Mouse (Mus musculus) hindbrain, embryonic 15.5 days (tissue): ENCODE measurements at regions not wholly inside any gene's neighbourhood (a gene's known extent, or its start where the extent isn't known, plus 50 kb on each side); places are given as distances from the start of the nearest gene placed in this dataset.

Source experiments
- ATAC-seq: fragments of 200-750 bp; cut with Nextera tagmentation; 2 replicates; pipeline ENCODE4 v1.8.0; 2017; ENCODE audit warnings: low read depth, moderate number of reproducible peaks, moderate TSS enrichment; ENCODE audit not compliant: low FRiP score
- H3K27ac ChIP-seq: fragments of 300-500 bp; sonication (generic); replicated peaks from 2 replicates; pipeline ENCODE4 v1.5.1; 2015; ENCODE audit warnings: mild to moderate bottlenecking, inconsistent platforms
- H3K27me3 ChIP-seq: fragments of 300-500 bp; sonication (generic); 2 replicates; pipeline ENCODE4 v1.6.1; 2015; ENCODE audit warnings: control low read depth, inconsistent platforms
- H3K36me3 ChIP-seq: fragments of 300-500 bp; sonication (generic); 2 replicates; pipeline ENCODE4 v1.6.1; 2015; ENCODE audit warnings: control low read depth, inconsistent platforms
- H3K4me1 ChIP-seq: fragments of 300-500 bp; sonication (generic); replicated peaks from 2 replicates; pipeline ENCODE4 v1.6.1; 2015; ENCODE audit warnings: control low read depth, inconsistent platforms
- H3K4me2 ChIP-seq: fragments of 300-500 bp; sonication (generic); 2 replicates; pipeline ENCODE4 v1.6.1; 2015; ENCODE audit warnings: moderate library complexity, mild to moderate bottlenecking, inconsistent platforms
- H3K4me3 ChIP-seq: fragments of 300-500 bp; sonication (generic); 2 replicates; pipeline ENCODE4 v1.5.1; 2015; ENCODE audit warnings: mild to moderate bottlenecking, inconsistent platforms
- H3K9ac ChIP-seq: fragments of 300-500 bp; sonication (generic); 2 replicates; pipeline ENCODE4 v1.6.1; 2015; ENCODE audit warnings: inconsistent platforms
- H3K9me3 ChIP-seq: fragments of 300-500 bp; sonication (generic); 2 replicates; pipeline ENCODE4 v1.6.1; 2016; ENCODE audit warnings: control low read depth, inconsistent platforms
- WGBS: fragments of 180-500 bp; shearing (Covaris S2); methylation state at CpG from one replicate; pipeline ENCODE4 v1.1.7; 2015; 5-methylcytosine and 5-hydroxymethylcytosine counted together

GRCm38 (mm10) chr10:98691816-98692215 lies 222.4 kb upstream of the Atp2b1 start:
- no peak overlapping the region for H3K27ac ChIP-seq
- no peaks in the 10 kb centered on the region for H3K9me3 ChIP-seq
- H3K36me3 ChIP-seq = no peaks in the 10 kb centered on the region
- no peak overlapping the region for H3K4me3 ChIP-seq
- ATAC-seq = no peak
- H3K27me3 ChIP-seq = no peaks in the 10 kb centered on the region
- H3K4me1 ChIP-seq = no peaks in the 10 kb centered on the region
- no peak overlapping the region for H3K4me2 ChIP-seq
- no peak overlapping the region for H3K9ac ChIP-seq
- WGBS = 87% methylated on average over 5 of the region's 5 CpGs

GRCm38 (mm10) chr10:98694690-98695370 lies 219.4 kb upstream of the Atp2b1 start:
- Histone ChIP-seq H3K9ac (no peak overlapping the region), H3K36me3 (no peaks in the 10 kb centered on the region), H3K9me3 (no peaks in the 10 kb centered on the region), H3K4me1 (no peaks in the 10 kb centered on the region), H3K27ac (no peak overlapping the region), H3K4me3 (no peak overlapping the region), H3K4me2 (no peak overlapping the region), H3K27me3 (no peaks in the 10 kb centered on the region)
- WGBS = 92% methylated on average over 2 of the region's 2 CpGs
- ATAC-seq = no peak

GRCm38 (mm10) chr10:98695371-98695725 lies 218.9 kb upstream of the Atp2b1 start:
- H3K4me3 ChIP-seq = no peak overlapping the region
- no peak for ATAC-seq
- 87% methylated on average over 2 of the region's 2 CpGs for WGBS

GRCm38 (mm10) chr10:98697866-98698265 lies 216.3 kb upstream of the Atp2b1 start:
- H3K27ac ChIP-seq = no peak overlapping the region
- H3K4me3 ChIP-seq = no peak overlapping the region
- 70% methylated on average over 4 of the region's 4 CpGs for WGBS
- no peaks in the 10 kb centered on the region for H3K27me3 ChIP-seq
- no peak overlapping the region for H3K9ac ChIP-seq
- no peak overlapping the region for H3K4me2 ChIP-seq
- H3K36me3 ChIP-seq = no peaks in the 10 kb centered on the region
- H3K4me1 ChIP-seq = no peaks in the 10 kb centered on the region
- no peaks in the 10 kb centered on the region for H3K9me3 ChIP-seq
- no peak for ATAC-seq

More at GRCm38 (mm10) chr10:98695371-98695725, 218.9 kb upstream of the Atp2b1 start:
- Histone ChIP-seq H3K27me3 (no peaks in the 10 kb centered on the region), H3K9me3 (no peaks in the 10 kb centered on the region), H3K9ac (no peak overlapping the region), H3K4me2 (no peak overlapping the region), H3K36me3 (no peaks in the 10 kb centered on the region), H3K27ac (no peak overlapping the region), H3K4me1 (no peaks in the 10 kb centered on the region)

- no peak overlapping the region for H3K27ac ChIP-seq
Observed at GRCm38 (mm10) chr10:98699579-98699978, 214.6 kb upstream of the Atp2b1 start.

DNA sequence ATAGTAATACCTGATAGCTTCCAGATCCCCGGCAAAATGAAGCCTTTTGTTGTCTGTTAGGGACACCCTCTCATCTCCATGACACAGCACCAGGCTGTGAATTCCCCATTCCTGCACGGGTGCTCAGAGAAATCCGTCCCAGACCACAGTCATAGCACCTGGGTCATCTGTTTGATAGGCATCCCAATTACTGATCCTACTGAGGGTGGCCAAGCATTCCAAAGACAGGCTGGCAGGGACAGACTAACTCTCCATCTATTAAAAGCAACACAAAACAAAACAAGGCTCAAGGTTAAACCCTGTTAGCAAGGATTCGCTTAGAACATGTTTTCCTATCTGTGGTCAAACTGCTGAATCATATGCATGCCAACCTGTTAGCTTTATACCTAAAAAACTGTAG lies 213.8 kb upstream of the Atp2b1 start:
- Histone ChIP-seq H3K27me3 (no peaks in the 10 kb centered on the region), H3K9me3 (no peaks in the 10 kb centered on the region), H3K4me1 (no peaks in the 10 kb centered on the region), H3K36me3 (no peaks in the 10 kb centered on the region), H3K4me3 (no peak overlapping the region), H3K4me2 (no peak overlapping the region), H3K9ac (no peak overlapping the region), H3K27ac (no peak overlapping the region)
- 70% methylated on average over 4 of the region's 4 CpGs for WGBS
- no peak for ATAC-seq

More at GRCm38 (mm10) chr10:98699579-98699978, 214.6 kb upstream of the Atp2b1 start:
- Histone ChIP-seq H3K9me3 (no peaks in the 10 kb centered on the region), H3K36me3 (no peaks in the 10 kb centered on the region), H3K9ac (no peak overlapping the region), H3K4me2 (no peak overlapping the region), H3K27me3 (no peaks in the 10 kb centered on the region), H3K4me3 (no peak overlapping the region), H3K4me1 (no peaks in the 10 kb centered on the region)
- WGBS = 94% methylated on average over 4 of the region's 4 CpGs
- ATAC-seq = no peak

- Histone ChIP-seq H3K4me2 (no peak overlapping the region), H3K27me3 (no peaks in the 10 kb centered on the region), H3K36me3 (no peaks in the 10 kb centered on the region), H3K27ac (no peak overlapping the region), H3K4me1 (no peaks in the 10 kb centered on the region), H3K4me3 (no peak overlapping the region), H3K9ac (no peak overlapping the region), H3K9me3 (no peaks in the 10 kb centered on the region)
- WGBS = 64% methylated on average over 3 of the region's 3 CpGs
- no peak for ATAC-seq
Observed at GRCm38 (mm10) chr10:98701285-98701684, 212.9 kb upstream of the Atp2b1 start.

GRCm38 (mm10) chr10:98702470-98703215 lies 211.6 kb upstream of the Atp2b1 start:
- H3K4me1 ChIP-seq = no peaks in the 10 kb centered on the region
- no peaks in the 10 kb centered on the region for H3K36me3 ChIP-seq
- no peak overlapping the region for H3K4me3 ChIP-seq
- H3K9me3 ChIP-seq = no peaks in the 10 kb centered on the region
- WGBS = 88% methylated on average over 5 of the region's 5 CpGs
- no peak for ATAC-seq
- no peak overlapping the region for H3K9ac ChIP-seq
- H3K27ac ChIP-seq = no peak overlapping the region
- H3K4me2 ChIP-seq = no peak overlapping the region
- H3K27me3 ChIP-seq = no peaks in the 10 kb centered on the region

GRCm38 (mm10) chr10:98703642-98704293 lies 210.4 kb upstream of the Atp2b1 start:
- Histone ChIP-seq H3K4me3 (no peak overlapping the region), H3K27ac (no peak overlapping the region), H3K27me3 (no peaks in the 10 kb centered on the region), H3K9me3 (no peaks in the 10 kb centered on the region), H3K4me1 (no peaks in the 10 kb centered on the region), H3K36me3 (no peaks in the 10 kb centered on the region), H3K9ac (no peak overlapping the region), H3K4me2 (no peak overlapping the region)
- ATAC-seq = no peak
- WGBS = 63% methylated on average over 2 of the region's 2 CpGs

DNA sequence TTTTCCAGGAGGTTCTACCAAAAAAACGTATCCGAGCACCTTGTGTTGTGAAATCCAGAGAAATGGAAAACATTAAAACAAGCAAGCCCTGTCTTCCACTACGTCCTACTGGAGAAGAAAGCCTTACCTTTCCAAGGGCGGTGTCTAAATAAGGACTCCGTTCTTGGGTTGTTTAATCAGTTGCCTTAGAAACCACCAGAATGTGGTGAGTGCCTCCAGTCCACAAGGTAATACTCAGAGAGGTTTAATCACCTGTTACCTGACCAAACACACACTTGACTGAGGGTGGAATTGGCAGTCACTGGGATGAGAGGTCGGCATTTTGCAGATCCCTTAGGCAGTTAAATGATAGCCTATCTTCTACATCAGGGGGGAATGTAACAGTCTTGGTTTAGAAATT lies 209.6 kb upstream of the Atp2b1 start:
- Histone ChIP-seq H3K36me3 (no peaks in the 10 kb centered on the region), H3K9ac (no peak overlapping the region), H3K4me2 (no peak overlapping the region), H3K4me1 (no peaks in the 10 kb centered on the region), H3K9me3 (no peaks in the 10 kb centered on the region), H3K27me3 (no peaks in the 10 kb centered on the region), H3K27ac (no peak overlapping the region), H3K4me3 (no peak overlapping the region)
- 85% methylated on average over 6 of the region's 6 CpGs for WGBS
- ATAC-seq = no peak

GRCm38 (mm10) chr10:98717856-98718255 lies 196.3 kb upstream of the Atp2b1 start:
- ATAC-seq = no peak
- 93% methylated on average over 4 of the region's 4 CpGs for WGBS
- Histone ChIP-seq H3K4me2 (no peak overlapping the region), H3K27ac (no peak overlapping the region), H3K27me3 (no peaks in the 10 kb centered on the region), H3K9ac (no peak overlapping the region), H3K4me1 (no peaks in the 10 kb centered on the region), H3K36me3 (no peaks in the 10 kb centered on the region), H3K4me3 (no peak overlapping the region), H3K9me3 (no peaks in the 10 kb centered on the region)

GRCm38 (mm10) chr10:98718706-98719105 lies 195.5 kb upstream of the Atp2b1 start:
- Histone ChIP-seq H3K27ac (no peak overlapping the region), H3K4me2 (no peak overlapping the region), H3K27me3 (no peaks in the 10 kb centered on the region), H3K9me3 (no peaks in the 10 kb centered on the region), H3K36me3 (no peaks in the 10 kb centered on the region), H3K4me1 (no peaks in the 10 kb centered on the region), H3K4me3 (no peak overlapping the region), H3K9ac (no peak overlapping the region)
- ATAC-seq = no peak
- WGBS = 92% methylated on average over 4 of the region's 4 CpGs
